Mouse (Mus musculus) heart, adult 2 months (tissue): ENCODE results near the gene Sh2d1a. TPM values are rescaled to one million over a fixed set of nuclear protein-coding genes. Genes with fewer than 3 reads are reported as not detected.

Experiments
- DNase-seq, 2 experiments: peaks; one replicate each; pipeline ENCODE4 v3.0.0; 2021
- H3K27ac ChIP-seq: fragments of 200-600 bp; 2 replicates; pipeline ENCODE4 v1.8.1; 2022
- H3K27me3 ChIP-seq: fragments of 200-500 bp; 2 replicates; pipeline ENCODE4 v1.6.1; 2012; ENCODE audit warnings: mild to moderate bottlenecking, low read length, inconsistent platforms, mixed read lengths; ENCODE audit not compliant: control insufficient read depth, insufficient read depth
- H3K36me3 ChIP-seq: fragments of 200-500 bp; 2 replicates; pipeline ENCODE4 v1.6.1; 2012; ENCODE audit warnings: low read length, inconsistent platforms; ENCODE audit not compliant: control insufficient read depth, insufficient read depth
- H3K4me1 ChIP-seq: fragments of 200-500 bp; 2 replicates; pipeline ENCODE4 v1.6.1; 2011; ENCODE audit warnings: low read length; ENCODE audit not compliant: control insufficient read depth, insufficient read depth
- H3K4me3 ChIP-seq: fragments of 200-600 bp; 2 replicates; pipeline ENCODE4 v1.8.1; 2022
- H3K79me2 ChIP-seq: fragments of 200-500 bp; replicated peaks from 2 replicates; pipeline ENCODE4 v1.6.1; 2012; ENCODE audit warnings: mild to moderate bottlenecking, inconsistent platforms, low read length, moderate library complexity, mixed read lengths; ENCODE audit not compliant: control insufficient read depth, insufficient read depth
- H3K9ac ChIP-seq: fragments of 200-500 bp; 2 replicates; pipeline ENCODE4 v1.6.1; 2012; ENCODE audit warnings: low read depth, mild to moderate bottlenecking, control low read depth, inconsistent platforms, low read length, mixed read lengths
- CTCF ChIP-seq: fragments of 200-600 bp; IDR thresholded peaks from 2 replicates; pipeline ENCODE4 v1.8.1; 2022; ENCODE audit warnings: antibody characterized with exemption, mild to moderate bottlenecking, moderate library complexity
- EP300 ChIP-seq: fragments of 200-500 bp; IDR thresholded peaks from 2 replicates; pipeline ENCODE4 v1.6.1; 2011; ENCODE audit warnings: low read depth, low read length, control low read depth; ENCODE audit not compliant: insufficient read depth
- POLR2A ChIP-seq: fragments of 200-500 bp; IDR thresholded peaks from 2 replicates; pipeline ENCODE4 v1.6.1; 2011; ENCODE audit warnings: mild to moderate bottlenecking, low read depth, low read length, control low read depth; ENCODE audit not compliant: insufficient read depth
- WGBS: fragments of 180-500 bp; shearing (Covaris S2); methylation state at CpG from one replicate; pipeline ENCODE4 v1.1.7; 2018; 5-methylcytosine and 5-hydroxymethylcytosine counted together
- intact Hi-C: fragments of 180-260 bp; cut with DNase I; formaldehyde crosslinking; loops from one replicate; pipeline ENCODE4 v1.15.1; 2025
- polyA plus RNA-seq: library from polyadenylated mRNA; depleted of rRNA; stranded (reverse); fragments of >200 nt; gene quantifications from 2 replicates; pipeline ENCODE4 v1.2.3, GENCODE M21; 2012; rRNA removed
- total RNA-seq, 2 experiments: library from RNA; stranded (reverse); gene quantifications; 2 replicates each; pipeline ENCODE4 v1.2.3; 2021

Gene Sh2d1a
- total and polyA plus RNA-seq, 3 experiments, result 0.18 TPM; not detected in 2

- no peak for TF ChIP-seq POLR2A
- no peak for TF ChIP-seq CTCF
- TF ChIP-seq EP300, result no peak
- WGBS, result 83% methylated on average over 1 of the region's 1 CpGs
- intact Hi-C loops, result no loop called here
Measured at GRCm38 (mm10) chrX:42545076-42545475, 42.8 kb downstream of the Sh2d1a start.

GRCm38 (mm10) chrX:42548513-42548912 lies 46.3 kb downstream of the Sh2d1a start:
- Histone ChIP-seq H3K9ac (no peak overlapping the region), H3K36me3 (no peaks in the 10 kb centered on the region), H3K27ac (no peak overlapping the region), H3K79me2 (no peaks in the 10 kb centered on the region), H3K4me1 (no peaks in the 10 kb centered on the region), H3K27me3 (no peaks in the 10 kb centered on the region), H3K4me3 (no peak overlapping the region)
- no peak for DNase-seq
- intact Hi-C loops, result no loop called here
- 59% methylated on average over 4 of the region's 4 CpGs for WGBS
- TF ChIP-seq EP300 (no peak), CTCF (no peak), POLR2A (no peak)

More at GRCm38 (mm10) chrX:42545076-42545475, 42.8 kb downstream of the Sh2d1a start:
- no peak overlapping the region for H3K27ac ChIP-seq
- H3K27me3 ChIP-seq, result no peaks in the 10 kb centered on the region
- no peak overlapping the region for H3K4me3 ChIP-seq
- H3K4me1 ChIP-seq, result no peaks in the 10 kb centered on the region
- H3K9ac ChIP-seq, result no peak overlapping the region
- no peaks in the 10 kb centered on the region for H3K79me2 ChIP-seq
- DNase-seq, result no peak
- no peaks in the 10 kb centered on the region for H3K36me3 ChIP-seq

- no peak overlapping the region for H3K27ac ChIP-seq
- no peaks in the 10 kb centered on the region for H3K27me3 ChIP-seq
- H3K79me2 ChIP-seq, result no peaks in the 10 kb centered on the region
- no peaks in the 10 kb centered on the region for H3K4me1 ChIP-seq
- intact Hi-C loops, result no loop called here
- peak; percentile 3 to 36 for DNase-seq
- H3K9ac ChIP-seq, result no peak overlapping the region
- TF ChIP-seq EP300, result no peak
- TF ChIP-seq CTCF, result peak; percentile 76
- no peaks in the 10 kb centered on the region for H3K36me3 ChIP-seq
- no peak overlapping the region for H3K4me3 ChIP-seq
- 25% methylated on average over 7 of the region's 7 CpGs for WGBS
Measured at GRCm38 (mm10) chrX:42557284-42557683, 55.0 kb downstream of the Sh2d1a start.

GRCm38 (mm10) chrX:42558683-42559082 lies 56.4 kb downstream of the Sh2d1a start:
- Histone ChIP-seq H3K36me3 (no peaks in the 10 kb centered on the region), H3K9ac (no peak overlapping the region), H3K27ac (no peak overlapping the region), H3K79me2 (no peaks in the 10 kb centered on the region), H3K4me3 (no peak overlapping the region), H3K4me1 (no peaks in the 10 kb centered on the region), H3K27me3 (no peaks in the 10 kb centered on the region)
- TF ChIP-seq POLR2A (no peak), CTCF (no peak), EP300 (no peak)
- DNase-seq, result no peak
- intact Hi-C loops, result no loop called here
- 62% methylated on average over 4 of the region's 4 CpGs for WGBS

Other genes starting within 250 kb of the Sh2d1a start
- gene Tex13c2, start 12.8 kb upstream of the Sh2d1a start, total RNA-seq, result not detected
- gene Tex13c2, start 12.8 kb upstream of the Sh2d1a start, polyA plus RNA-seq, result not detected in 2 replicates